Mouse (Mus musculus) intestine, embryonic 14.5 days (tissue): ENCODE results near the gene Hlcs. TPM values are rescaled to one million over a fixed set of nuclear protein-coding genes. Genes with fewer than 3 reads are reported as not detected.
A peak's percentile ranks its signal among the peaks of the same experiment; 100 is the strongest.

Source experiments
- ATAC-seq: fragments of 200-750 bp; cut with Nextera tagmentation; replicated peaks from 2 replicates; pipeline ENCODE4 v1.8.0; 2017; ENCODE audit warnings: low read depth, moderate number of reproducible peaks, moderate TSS enrichment, moderate library complexity; ENCODE audit not compliant: low FRiP score, low TSS enrichment
- DNase-seq: peaks from one replicate; pipeline ENCODE4 v3.0.0-alpha.2; 2018; ENCODE audit warnings: low spot score
- H3K27ac ChIP-seq: fragments of 300-500 bp; sonication (generic); 2 replicates; pipeline ENCODE4 v1.5.1; 2014; ENCODE audit warnings: low read depth, mild to moderate bottlenecking, control low read depth
- H3K27me3 ChIP-seq: fragments of 300-500 bp; sonication (generic); replicated peaks from 2 replicates; pipeline ENCODE4 v1.6.1; 2014; ENCODE audit warnings: low read length, control low read depth; ENCODE audit not compliant: control insufficient read depth, insufficient read depth
- H3K36me3 ChIP-seq: fragments of 300-500 bp; sonication (generic); 2 replicates; pipeline ENCODE4 v1.6.1; 2014; ENCODE audit warnings: low read length, control low read depth; ENCODE audit not compliant: control insufficient read depth, insufficient read depth
- H3K4me1 ChIP-seq: fragments of 300-500 bp; sonication (generic); replicated peaks from 2 replicates; pipeline ENCODE4 v1.6.1; 2014; ENCODE audit warnings: low read length, control low read depth, mixed read lengths; ENCODE audit not compliant: control insufficient read depth, insufficient read depth
- H3K4me2 ChIP-seq: fragments of 300-500 bp; sonication (generic); 2 replicates; pipeline ENCODE4 v1.6.1; 2014; ENCODE audit warnings: low read length
- H3K4me3 ChIP-seq: fragments of 300-500 bp; sonication (generic); 2 replicates; pipeline ENCODE4 v1.5.1; 2014; ENCODE audit warnings: low read depth, low read length, control low read depth, mixed read lengths
- H3K9ac ChIP-seq: fragments of 300-500 bp; sonication (generic); 2 replicates; pipeline ENCODE4 v1.6.1; 2014; ENCODE audit warnings: mild to moderate bottlenecking, low read length
- H3K9me3 ChIP-seq: fragments of 300-500 bp; sonication (generic); 2 replicates; pipeline ENCODE4 v1.6.1; 2016; ENCODE audit warnings: low read length, control low read depth; ENCODE audit not compliant: control insufficient read depth
- WGBS: fragments of 180-500 bp; shearing (Covaris S2); extraction: QIAGEN DNeasy Blood & Tissue Kit; methylation state at CpG from one replicate; pipeline ENCODE4 v1.1.7; 2014; 5-methylcytosine and 5-hydroxymethylcytosine counted together
- polyA plus RNA-seq: library from polyadenylated mRNA; unstranded; fragments of >200 nt; fragmentation: Nextera tagmentation; extraction: Ambion mirVana; gene quantifications from 2 replicates; pipeline ENCODE4 v1.2.1, GENCODE M21; 2014

Gene Hlcs
- polyA plus RNA-seq, 1 experiment from 2014 or later, result 8.9 TPM

DNA sequence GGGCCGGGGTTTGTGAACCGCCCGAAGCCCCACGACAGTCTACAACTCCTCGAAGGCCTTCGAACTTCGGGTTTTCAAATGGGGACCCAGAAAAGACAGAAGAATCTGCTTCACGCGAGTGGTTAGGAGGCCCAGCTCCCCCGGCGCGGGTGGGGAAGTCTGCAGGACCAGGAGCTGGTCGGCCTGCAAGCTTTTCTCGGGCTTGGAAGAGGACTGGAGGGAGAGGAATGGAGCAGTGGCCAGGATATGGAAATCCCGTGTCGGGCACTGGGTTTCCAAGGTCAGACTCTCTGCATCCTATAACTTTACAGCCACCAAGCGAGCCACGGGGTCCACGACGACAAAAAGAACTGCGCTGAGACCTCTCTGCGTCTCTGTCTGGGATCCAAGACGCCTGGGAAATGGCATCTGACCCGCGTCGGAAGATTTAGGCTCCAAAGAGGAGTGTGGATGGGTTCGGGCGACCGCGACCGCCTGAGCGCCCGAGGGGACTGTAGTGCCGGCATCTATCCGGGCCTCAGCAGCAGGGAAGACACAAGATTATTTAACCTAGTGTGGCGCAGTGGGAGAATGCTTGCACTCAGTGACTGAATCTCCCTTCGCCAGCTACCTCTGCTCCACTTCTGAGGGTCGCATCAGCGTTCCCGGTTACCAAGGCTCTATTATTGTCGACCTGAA, 229.4 kb downstream of the Hlcs start:
- Histone ChIP-seq H3K4me2 (no peak overlapping the region), H3K27ac (no peak overlapping the region), H3K9ac (no peak overlapping the region), H3K4me1 (peaks cover 10% of the 10 kb centered on the region), H3K9me3 (no peaks in the 10 kb centered on the region), H3K36me3 (no peaks in the 10 kb centered on the region), H3K27me3 (peaks cover 99% of the 10 kb centered on the region), H3K4me3 (no peak overlapping the region)
- no peak for ATAC-seq
- under 1% methylated on average over 41 of the region's 41 CpGs for WGBS
- peak; percentile 82 for DNase-seq

DNA sequence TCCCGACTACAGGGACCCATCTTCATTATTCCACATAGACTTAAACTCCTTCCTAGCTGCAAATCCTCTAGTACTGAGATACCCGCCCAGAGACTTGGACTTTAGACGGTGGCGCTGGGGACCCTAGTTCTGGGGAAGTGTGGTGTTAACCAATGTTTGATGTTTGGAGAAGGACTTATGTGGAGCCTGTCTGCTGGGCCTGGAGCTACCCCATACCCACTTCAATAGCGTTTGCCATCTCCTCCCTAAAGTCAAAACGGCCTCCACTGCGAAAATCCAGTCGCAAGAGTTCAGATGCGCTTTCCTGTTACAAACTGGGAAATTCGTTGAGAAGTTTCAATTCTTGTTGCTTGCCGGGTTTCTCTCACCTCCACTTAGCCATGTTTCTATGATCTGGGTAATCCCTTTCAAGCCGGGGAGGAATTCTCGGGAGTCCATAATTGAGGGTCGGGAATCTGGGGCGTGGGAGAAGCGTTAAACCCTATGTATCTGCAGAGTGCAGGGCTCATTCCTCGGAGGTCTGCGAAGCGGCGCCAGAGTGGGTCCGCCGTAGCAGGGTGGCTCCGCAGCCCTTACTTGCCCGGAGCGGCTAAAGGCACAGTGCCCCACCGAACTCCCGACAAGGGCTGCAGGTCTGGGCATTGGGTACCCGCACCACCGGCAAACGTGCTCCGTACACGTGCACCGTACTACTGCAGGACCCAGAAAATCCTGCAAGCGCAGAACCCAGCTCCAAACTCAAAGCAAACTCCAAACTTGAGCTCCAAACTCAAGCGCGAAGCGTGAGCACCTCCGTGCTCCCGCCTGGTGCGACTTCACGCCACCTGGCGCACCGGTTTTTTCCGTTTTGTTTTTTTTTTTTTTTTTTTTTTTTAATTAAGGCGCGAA, 230.2 kb downstream of the Hlcs start:
- Histone ChIP-seq H3K4me2 (no peak overlapping the region), H3K4me3 (no peak overlapping the region), H3K27ac (no peak overlapping the region), H3K9me3 (no peaks in the 10 kb centered on the region), H3K27me3 (peaks cover 98% of the 10 kb centered on the region), H3K36me3 (no peaks in the 10 kb centered on the region), H3K4me1 (peaks cover 10% of the 10 kb centered on the region), H3K9ac (no peak overlapping the region)
- ATAC-seq (no peak), DNase-seq (peak; percentile 75)
- 2% methylated on average over 46 of the region's 46 CpGs for WGBS

DNA sequence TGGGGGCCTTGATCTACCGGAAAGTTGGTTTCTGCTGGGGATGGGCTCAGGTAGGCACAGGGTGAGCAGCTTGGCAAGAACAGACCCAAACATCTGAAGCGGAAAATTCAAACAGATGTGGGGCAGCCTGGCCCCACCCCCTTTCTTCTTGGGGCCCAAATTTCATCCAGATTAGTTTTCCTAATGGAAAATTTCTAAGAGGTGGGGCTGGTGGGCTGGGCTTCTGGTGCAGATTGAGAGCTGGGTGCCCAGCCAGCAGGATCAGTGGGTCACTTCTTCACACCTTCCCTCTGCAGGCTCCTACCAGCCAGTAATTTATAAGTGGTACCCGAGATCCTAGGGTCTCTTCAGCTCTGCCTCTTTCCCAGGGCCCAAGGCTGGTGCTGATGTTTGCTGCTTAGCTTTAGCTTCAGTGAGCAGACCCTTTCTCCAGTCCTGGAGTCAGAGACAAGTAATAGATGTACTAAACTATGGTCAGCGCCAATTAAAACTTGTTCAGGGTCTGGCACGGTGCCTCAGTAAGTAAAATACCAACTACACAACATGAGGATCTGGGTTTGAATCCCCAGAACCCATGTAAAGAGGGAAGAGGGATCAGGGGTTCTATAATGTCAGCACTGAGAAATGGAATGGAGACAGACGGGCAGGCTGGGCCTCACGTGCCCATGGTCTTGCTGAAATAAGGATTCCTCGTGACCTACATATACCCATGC, 231.2 kb downstream of the Hlcs start:
- WGBS, result 7% methylated on average over 8 of the region's 8 CpGs
- Histone ChIP-seq H3K4me1 (peaks cover 10% of the 10 kb centered on the region), H3K9ac (no peak overlapping the region), H3K9me3 (no peaks in the 10 kb centered on the region), H3K4me2 (no peak overlapping the region), H3K36me3 (no peaks in the 10 kb centered on the region), H3K27me3 (peaks cover 98% of the 10 kb centered on the region), H3K27ac (no peak overlapping the region), H3K4me3 (no peak overlapping the region)
- DNase-seq, result no peak
- ATAC-seq, result no peak

DNA sequence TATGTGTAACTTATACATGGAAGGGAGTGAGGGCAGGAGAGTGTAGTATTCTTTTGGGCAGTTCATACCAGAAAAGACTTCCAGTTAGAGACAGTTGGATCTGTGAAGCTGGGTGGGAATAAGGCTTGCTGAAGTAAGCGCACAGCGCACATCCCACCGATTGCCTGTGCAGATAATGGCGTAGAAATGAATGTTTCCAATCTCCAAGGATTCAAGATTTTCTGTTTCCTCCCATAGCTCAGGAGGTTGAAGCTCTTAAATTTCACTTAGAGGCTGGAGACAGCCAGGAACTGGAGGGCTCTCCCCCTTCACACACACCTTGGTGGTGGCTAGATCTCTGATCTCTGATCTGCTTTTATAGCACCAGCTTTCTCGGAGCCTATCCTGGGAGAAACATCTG, 231.8 kb downstream of the Hlcs start:
- H3K27me3 ChIP-seq, result peaks cover 98% of the 10 kb centered on the region
- no peak for DNase-seq
- ATAC-seq, result no peak
- H3K9me3 ChIP-seq, result no peaks in the 10 kb centered on the region
- no peak overlapping the region for H3K27ac ChIP-seq
- H3K4me1 ChIP-seq, result peaks cover 10% of the 10 kb centered on the region
- no peak overlapping the region for H3K4me3 ChIP-seq
- no peaks in the 10 kb centered on the region for H3K36me3 ChIP-seq
- no peak overlapping the region for H3K4me2 ChIP-seq
- 15% methylated on average over 5 of the region's 5 CpGs for WGBS
- H3K9ac ChIP-seq, result no peak overlapping the region

DNA sequence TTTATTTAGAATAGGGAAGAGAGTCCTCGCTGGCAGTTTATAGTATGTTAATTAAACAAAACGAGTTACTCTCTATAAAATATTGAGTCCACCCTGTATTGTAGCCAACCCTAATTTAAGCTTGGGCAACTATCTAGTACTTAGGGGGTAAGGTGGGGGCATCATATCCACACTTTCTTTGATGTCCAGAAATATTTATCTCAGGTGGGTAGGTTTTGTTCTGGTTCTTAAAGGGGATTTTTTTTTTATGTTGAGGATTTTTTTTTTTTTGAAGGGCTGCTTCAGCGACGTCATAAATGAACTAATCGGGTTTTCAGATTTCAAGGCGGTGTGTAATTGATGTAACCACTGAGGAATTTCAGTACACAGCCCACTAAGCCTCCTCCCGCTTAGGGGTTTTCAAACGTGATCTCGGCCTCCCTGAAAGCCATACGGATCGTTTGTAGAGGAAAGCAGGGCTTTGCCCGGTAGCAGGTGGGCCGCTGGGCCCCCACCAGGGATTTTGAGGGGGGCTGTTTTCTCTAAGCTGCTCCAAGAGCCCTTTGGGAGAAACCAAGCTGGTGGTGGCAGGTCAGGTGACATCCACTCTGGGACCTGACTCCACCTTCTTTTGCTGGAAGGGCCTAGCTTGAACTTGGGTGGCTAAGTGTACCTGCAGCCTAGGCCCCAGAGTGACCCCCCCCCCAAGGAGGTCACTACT, 233.4 kb downstream of the Hlcs start:
- ATAC-seq (no peak), DNase-seq (no peak)
- 3% methylated on average over 13 of the region's 13 CpGs for WGBS
- Histone ChIP-seq H3K27ac (no peak overlapping the region), H3K9me3 (no peaks in the 10 kb centered on the region), H3K36me3 (no peaks in the 10 kb centered on the region), H3K4me1 (peaks cover 5% of the 10 kb centered on the region; the same call in 1 of the 2 replicates), H3K4me2 (no peak overlapping the region), H3K27me3 (peaks cover 96% of the 10 kb centered on the region), H3K9ac (no peak overlapping the region), H3K4me3 (no peak overlapping the region)

DNA sequence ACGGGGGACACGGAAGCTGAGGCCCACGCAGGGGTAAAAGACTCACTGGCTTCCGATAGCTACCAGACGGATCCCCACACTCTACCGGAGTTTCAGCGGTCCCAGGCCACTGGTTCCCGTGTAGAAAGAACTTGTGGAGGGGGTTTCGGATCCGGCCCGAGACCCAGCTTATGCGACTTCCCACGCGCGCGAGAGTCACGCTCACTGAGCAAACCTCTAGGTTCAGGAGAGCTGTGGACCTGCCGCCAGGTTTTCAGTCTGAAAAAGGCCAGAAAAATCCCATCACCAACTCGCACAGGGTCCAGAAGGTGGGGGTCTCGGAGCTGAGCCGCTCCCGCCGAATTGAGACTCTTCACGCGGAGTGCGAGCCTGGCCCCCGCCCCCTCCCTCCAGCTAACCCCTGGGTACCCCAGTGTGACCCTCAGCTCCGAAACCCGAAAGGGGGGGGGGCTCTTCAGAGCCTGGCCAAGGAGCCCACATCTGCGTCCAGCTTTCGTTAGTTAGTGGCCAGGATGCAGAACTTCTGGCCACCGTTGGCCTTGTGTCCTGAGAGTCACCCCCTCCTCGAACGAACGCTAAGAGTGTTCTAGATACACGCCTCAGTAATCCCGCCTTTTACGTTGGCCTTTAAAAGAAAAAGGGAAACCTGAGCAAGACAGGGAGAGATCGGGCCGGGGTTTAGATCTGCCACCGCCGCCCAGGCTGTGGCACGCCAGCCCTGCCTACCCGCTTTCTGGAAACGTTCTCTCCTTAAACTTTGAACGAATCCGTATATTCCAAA, 234.1 kb downstream of the Hlcs start:
- no peaks in the 10 kb centered on the region for H3K4me1 ChIP-seq
- no peak overlapping the region for H3K4me2 ChIP-seq
- H3K36me3 ChIP-seq, result no peaks in the 10 kb centered on the region
- H3K27ac ChIP-seq, result no peak overlapping the region
- DNase-seq, result peak; percentile 72
- under 1% methylated on average over 47 of the region's 47 CpGs for WGBS
- H3K27me3 ChIP-seq, result peaks cover 88% of the 10 kb centered on the region
- no peak for ATAC-seq
- no peaks in the 10 kb centered on the region for H3K9me3 ChIP-seq
- no peak overlapping the region for H3K4me3 ChIP-seq
- no peak overlapping the region for H3K9ac ChIP-seq
